Mouse (Mus musculus): ENCODE data around the gene Cep41. TPM values are rescaled to one million over a fixed set of nuclear protein-coding genes. Genes with fewer than 3 reads are reported as not detected.
A peak's percentile ranks its signal among the peaks of the same experiment; 100 is the strongest.

The Cep41 gene
- total and polyA plus RNA-seq, 2 experiments from 2014 or later, result 4.7 to 5.7 TPM

- ATAC-seq (ENCODE audit: insufficient read depth, low read depth) (no peak), DNase-seq (ENCODE audit: low spot score) (no peak)
- Histone ChIP-seq H3K9me3 (replicated peaks; ENCODE audit: control insufficient read depth, low read length) (no peaks in the 10 kb centered on the region), H3K27me3 (ENCODE audit: control insufficient read depth, insufficient read depth, low read length) (no peaks in the 10 kb centered on the region), H3K4me1 (ENCODE audit: control insufficient read depth, insufficient read depth) (peaks cover 29% of the 10 kb centered on the region), H3K4me2 (ENCODE audit: low read depth, low read length) (no peak overlapping the region), H3K4me3 (ENCODE audit: low read depth, low read length) (no peak overlapping the region), H3K27ac (ENCODE audit: low read depth) (no peak overlapping the region), H3K9ac (replicated peaks; ENCODE audit: low read depth, low read length) (no peak overlapping the region), H3K36me3 (replicated peaks; ENCODE audit: control insufficient read depth, insufficient read depth, low read length) (no peaks in the 10 kb centered on the region)
- WGBS, result 81% methylated on average over 6 of the region's 6 CpGs
- TF ChIP-seq CTCF (IDR thresholded peaks at IDR 0.05; ENCODE audit: low read depth), result no peak
- TF ChIP-seq EP300 (IDR thresholded peaks at IDR 0.05; ENCODE audit: low read depth), result no peak
Measured at GRCm38 (mm10) chr6:30678482-30678881, 15.1 kb downstream of the Cep41 start.

- Histone ChIP-seq H3K4me2 (ENCODE audit: low read depth, low read length) (no peak overlapping the region), H3K27ac (ENCODE audit: low read depth) (no peak overlapping the region), H3K9me3 (replicated peaks; ENCODE audit: control insufficient read depth, low read length) (no peaks in the 10 kb centered on the region), H3K4me3 (ENCODE audit: low read depth, low read length) (no peak overlapping the region), H3K9ac (replicated peaks; ENCODE audit: low read depth, low read length) (no peak overlapping the region), H3K36me3 (replicated peaks; ENCODE audit: control insufficient read depth, insufficient read depth, low read length) (no peaks in the 10 kb centered on the region), H3K27me3 (ENCODE audit: control insufficient read depth, insufficient read depth, low read length) (no peaks in the 10 kb centered on the region), H3K4me1 (ENCODE audit: control insufficient read depth, insufficient read depth) (peaks cover 24% of the 10 kb centered on the region)
- 71% methylated on average over 9 of the region's 9 CpGs for WGBS
- ATAC-seq (ENCODE audit: insufficient read depth, low read depth), result no peak
- TF ChIP-seq EP300 (IDR thresholded peaks at IDR 0.05; ENCODE audit: low read depth) (no peak), CTCF (IDR thresholded peaks at IDR 0.05; ENCODE audit: low read depth) (no peak)
- DNase-seq (ENCODE audit: low spot score), result no peak
Measured at GRCm38 (mm10) chr6:30677591-30677990, 16.0 kb downstream of the Cep41 start.

- DNase-seq (ENCODE audit: low spot score), result no peak
- no peak for ATAC-seq (ENCODE audit: insufficient read depth, low read depth)
- H3K4me3 ChIP-seq (ENCODE audit: low read depth, low read length), result no peak overlapping the region
- H3K27ac ChIP-seq (ENCODE audit: low read depth), result no peak overlapping the region
- H3K9ac ChIP-seq (replicated peaks; ENCODE audit: low read depth, low read length), result no peak overlapping the region
- H3K27me3 ChIP-seq (ENCODE audit: control insufficient read depth, insufficient read depth, low read length), result no peaks in the 10 kb centered on the region
- no peaks in the 10 kb centered on the region for H3K36me3 ChIP-seq (replicated peaks; ENCODE audit: control insufficient read depth, insufficient read depth, low read length)
- no peak overlapping the region for H3K4me2 ChIP-seq (ENCODE audit: low read depth, low read length)
- peaks cover 23% of the 10 kb centered on the region for H3K4me1 ChIP-seq (ENCODE audit: control insufficient read depth, insufficient read depth)
- H3K9me3 ChIP-seq (replicated peaks; ENCODE audit: control insufficient read depth, low read length), result no peaks in the 10 kb centered on the region
- no peak for TF ChIP-seq CTCF (IDR thresholded peaks at IDR 0.05; ENCODE audit: low read depth)
- no peak for TF ChIP-seq EP300 (IDR thresholded peaks at IDR 0.05; ENCODE audit: low read depth)
- 86% methylated on average over 6 of the region's 6 CpGs for WGBS
Measured at GRCm38 (mm10) chr6:30676506-30676905, 17.0 kb downstream of the Cep41 start.

GRCm38 (mm10) chr6:30675281-30675771, 18.2 kb downstream of the Cep41 start:
- Histone ChIP-seq H3K4me2 (ENCODE audit: low read depth, low read length) (peak overlapping the region; percentile 53), H3K27me3 (ENCODE audit: control insufficient read depth, insufficient read depth, low read length) (no peaks in the 10 kb centered on the region), H3K4me3 (ENCODE audit: low read depth, low read length) (no peak overlapping the region), H3K9me3 (replicated peaks; ENCODE audit: control insufficient read depth, low read length) (no peaks in the 10 kb centered on the region), H3K9ac (replicated peaks; ENCODE audit: low read depth, low read length) (peak overlapping the region; percentile 46), H3K36me3 (replicated peaks; ENCODE audit: control insufficient read depth, insufficient read depth, low read length) (no peaks in the 10 kb centered on the region), H3K4me1 (ENCODE audit: control insufficient read depth, insufficient read depth) (peaks cover 23% of the 10 kb centered on the region), H3K27ac (ENCODE audit: low read depth) (peak overlapping the region; percentile 86)
- DNase-seq (ENCODE audit: low spot score) (peak; percentile 34), ATAC-seq (ENCODE audit: insufficient read depth, low read depth) (peak; percentile 39; the same call in 1 of the 2 replicates)
- 26% methylated on average over 11 of the region's 11 CpGs for WGBS
- TF ChIP-seq CTCF (IDR thresholded peaks at IDR 0.05; ENCODE audit: low read depth) (no peak), EP300 (IDR thresholded peaks at IDR 0.05; ENCODE audit: low read depth) (no peak)

GRCm38 (mm10) chr6:30674714-30675280, 18.8 kb downstream of the Cep41 start:
- Histone ChIP-seq H3K4me2 (ENCODE audit: low read depth, low read length) (peak overlapping the region; percentile 53), H3K4me3 (ENCODE audit: low read depth, low read length) (no peak overlapping the region), H3K27ac (ENCODE audit: low read depth) (peak overlapping the region; percentile 86), H3K4me1 (ENCODE audit: control insufficient read depth, insufficient read depth) (peaks cover 23% of the 10 kb centered on the region), H3K9me3 (replicated peaks; ENCODE audit: control insufficient read depth, low read length) (no peaks in the 10 kb centered on the region), H3K9ac (replicated peaks; ENCODE audit: low read depth, low read length) (peak overlapping the region; percentile 46; the same call in 1 of the 2 replicates), H3K27me3 (ENCODE audit: control insufficient read depth, insufficient read depth, low read length) (no peaks in the 10 kb centered on the region), H3K36me3 (replicated peaks; ENCODE audit: control insufficient read depth, insufficient read depth, low read length) (no peaks in the 10 kb centered on the region)
- TF ChIP-seq CTCF (IDR thresholded peaks at IDR 0.05; ENCODE audit: low read depth) (no peak), EP300 (IDR thresholded peaks at IDR 0.05; ENCODE audit: low read depth) (no peak)
- ATAC-seq (ENCODE audit: insufficient read depth, low read depth) (peak; percentile 43), DNase-seq (ENCODE audit: low spot score) (peak; percentile 69)
- WGBS, result 51% methylated on average over 9 of the region's 9 CpGs
